Mouse (Mus musculus) embryo, embryonic 11 days (tissue): ENCODE measurements around the gene Bola2.
A peak's percentile ranks its signal among the peaks of the same experiment; 100 is the strongest.
"Not testable (repeated sequence)": the region's sequence is repeated elsewhere in the genome, so short reads cannot be mapped to it uniquely, and the experiment has no call there.

ENCODE experiments used
- DNase-seq: peaks from one replicate; pipeline ENCODE4 v3.0.0-alpha.2; 2015

Gene Bola2

DNA sequence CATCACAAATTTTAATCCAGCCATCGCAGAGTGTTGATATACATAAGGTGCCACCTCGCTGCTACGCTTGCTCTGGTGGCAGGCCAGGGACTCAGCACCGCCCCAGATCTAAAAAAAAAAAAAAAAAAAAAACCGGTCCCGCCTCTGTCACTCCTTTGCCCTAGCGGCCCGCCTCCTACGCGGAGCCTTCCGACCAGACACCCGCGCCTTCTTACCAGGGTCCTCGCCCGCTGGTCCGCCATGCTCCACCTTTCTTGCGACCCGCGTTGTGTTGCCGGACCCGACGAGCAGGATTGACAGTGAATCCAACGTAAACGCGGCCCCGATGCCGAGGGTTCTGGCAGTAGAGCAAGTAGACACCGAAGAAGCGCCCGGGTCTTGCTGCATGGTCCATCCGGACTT lies at the start of gene Bola2:
TSS of gene Bola2 (plus strand) at position 192 of the 402 bp plus-strand sequence.
- DNase-seq, result peak; percentile 79

- DNase-seq, result no peak
Measured at GRCm38 (mm10) chr7:126645708-126646107, 49.5 kb upstream of the Bola2 start.

GRCm38 (mm10) chr7:126648486-126648885 lies 46.7 kb upstream of the Bola2 start:
- DNase-seq, result no peak

DNA sequence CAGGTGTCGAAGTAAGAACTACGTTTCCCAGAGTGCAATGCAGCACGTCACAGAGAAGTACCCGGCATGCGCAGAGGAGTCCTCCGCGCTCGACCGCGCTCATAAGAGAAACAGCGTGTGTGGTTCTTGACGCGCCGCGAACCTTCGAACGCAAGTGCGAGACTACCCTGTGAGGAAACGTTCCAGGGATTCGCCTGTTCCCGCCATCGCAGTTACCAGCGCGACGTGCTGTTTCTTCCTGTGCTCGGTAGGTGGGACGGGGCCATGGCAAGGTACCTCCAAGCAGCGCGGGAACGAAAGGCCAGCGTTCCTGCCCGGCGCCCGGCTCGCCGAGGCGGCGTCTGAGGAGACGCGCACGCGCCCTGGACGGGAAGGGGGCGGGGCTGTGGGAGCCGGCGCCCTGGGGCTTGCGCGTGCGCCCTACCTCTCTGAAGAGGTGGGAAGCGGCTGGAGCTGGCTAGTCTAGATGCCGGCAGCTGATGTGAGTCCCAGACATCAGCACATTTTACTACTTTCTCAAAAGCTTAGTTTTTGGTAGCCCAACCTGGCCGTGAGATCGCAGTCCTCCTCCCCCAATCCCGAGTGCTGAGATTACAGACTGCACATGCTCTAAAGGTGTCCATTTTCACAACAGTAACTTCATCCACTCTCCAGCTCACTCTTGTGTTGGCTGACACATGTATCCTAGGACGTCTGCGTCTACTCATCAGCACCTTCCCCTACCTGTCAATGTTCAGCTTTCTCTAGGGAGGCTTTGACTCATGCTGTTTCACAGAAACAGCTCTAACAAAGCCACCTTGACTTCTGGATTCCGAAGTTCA lies 45.8 kb upstream of the Bola2 start, which contains the start of gene Sgf29:
TSS of gene Sgf29 (plus strand) at position 79 of the 821 bp plus-strand sequence.
- peak; percentile 96 for DNase-seq

- DNase-seq, result no peak
Measured at GRCm38 (mm10) chr7:126650852-126651251, 44.3 kb upstream of the Bola2 start.

- DNase-seq, result no peak
Measured at GRCm38 (mm10) chr7:126653991-126654390, 41.2 kb upstream of the Bola2 start.

DNA sequence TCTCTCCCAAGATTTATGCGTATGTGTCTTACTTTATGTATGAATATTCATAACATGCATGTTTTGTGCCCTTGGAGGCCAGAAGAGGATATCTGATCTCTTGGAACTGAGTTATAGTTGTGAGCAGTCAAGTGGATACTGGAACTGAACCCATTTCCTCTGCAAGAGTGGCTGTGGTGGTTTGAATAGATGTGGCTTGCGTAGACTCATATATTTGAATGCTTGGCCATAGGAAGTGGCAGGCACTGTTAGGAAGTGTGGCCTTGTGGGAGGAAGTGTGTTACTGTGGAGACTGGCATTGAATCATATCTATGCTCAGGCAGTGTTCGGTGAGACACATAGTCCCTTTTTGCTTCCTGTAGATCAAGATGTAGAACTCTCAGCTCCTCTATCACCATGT lies 39.5 kb upstream of the Bola2 start:
- DNase-seq, result no peak

- no peak for DNase-seq
Measured at GRCm38 (mm10) chr7:126657522-126657921, 37.7 kb upstream of the Bola2 start.

DNA sequence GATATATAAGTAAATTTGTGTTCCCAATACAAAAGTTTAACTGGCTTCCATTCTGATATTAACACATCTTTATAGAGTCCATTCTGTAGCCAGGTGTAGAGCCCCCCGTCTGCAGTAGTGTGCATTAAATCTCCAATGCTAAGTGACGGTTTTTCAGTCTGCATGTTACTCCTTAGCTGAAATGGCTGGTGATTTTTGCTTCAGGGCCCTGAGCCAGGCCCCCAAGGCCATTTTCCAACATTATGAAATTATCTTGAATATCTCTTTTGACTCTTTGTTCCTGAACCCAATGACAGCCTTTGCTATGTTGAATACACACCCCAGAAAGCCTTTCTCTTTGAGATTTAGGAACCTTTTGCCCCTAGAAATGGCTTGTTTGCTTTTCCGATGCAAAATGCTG lies 35.4 kb upstream of the Bola2 start:
- no peak for DNase-seq

DNA sequence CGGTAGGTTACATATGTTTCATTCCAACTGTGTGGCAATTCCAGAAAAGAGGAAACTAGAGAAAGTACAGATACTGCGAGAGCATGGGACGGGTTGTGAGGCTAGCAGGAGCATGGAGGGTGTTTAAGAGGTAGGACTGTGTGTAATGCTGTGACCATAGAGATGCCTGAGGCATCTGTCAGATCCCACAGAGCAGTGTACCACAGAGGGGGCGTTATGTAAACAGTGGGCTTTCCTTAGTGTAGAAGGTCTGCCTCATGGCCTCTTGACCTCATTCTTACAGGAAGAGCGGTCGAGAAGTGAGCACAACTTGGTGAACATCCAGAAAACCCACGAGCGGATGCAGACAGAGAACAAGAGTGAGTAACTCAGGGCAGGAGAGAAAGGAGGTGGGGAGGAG lies 31.6 kb upstream of the Bola2 start:
- DNase-seq, result no peak

DNA sequence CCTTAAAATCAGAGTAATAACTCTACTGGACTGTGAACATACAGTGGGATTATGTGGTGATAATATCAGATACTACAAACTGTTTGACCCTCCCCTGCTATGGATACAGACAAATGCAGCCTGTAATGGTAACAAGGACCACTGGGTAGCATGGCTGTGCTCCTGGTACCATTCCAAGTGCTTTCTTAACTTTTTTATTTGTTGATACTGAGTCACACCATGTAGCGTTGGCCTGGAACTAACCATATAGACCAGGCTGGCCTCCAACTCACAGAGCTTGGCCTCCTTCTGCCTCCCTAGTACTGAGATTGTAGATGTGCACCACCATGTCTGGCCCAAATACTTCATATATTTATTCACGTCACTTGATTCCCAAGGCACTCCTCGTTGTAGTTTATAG lies 29.9 kb upstream of the Bola2 start:
- no peak for DNase-seq

DNA sequence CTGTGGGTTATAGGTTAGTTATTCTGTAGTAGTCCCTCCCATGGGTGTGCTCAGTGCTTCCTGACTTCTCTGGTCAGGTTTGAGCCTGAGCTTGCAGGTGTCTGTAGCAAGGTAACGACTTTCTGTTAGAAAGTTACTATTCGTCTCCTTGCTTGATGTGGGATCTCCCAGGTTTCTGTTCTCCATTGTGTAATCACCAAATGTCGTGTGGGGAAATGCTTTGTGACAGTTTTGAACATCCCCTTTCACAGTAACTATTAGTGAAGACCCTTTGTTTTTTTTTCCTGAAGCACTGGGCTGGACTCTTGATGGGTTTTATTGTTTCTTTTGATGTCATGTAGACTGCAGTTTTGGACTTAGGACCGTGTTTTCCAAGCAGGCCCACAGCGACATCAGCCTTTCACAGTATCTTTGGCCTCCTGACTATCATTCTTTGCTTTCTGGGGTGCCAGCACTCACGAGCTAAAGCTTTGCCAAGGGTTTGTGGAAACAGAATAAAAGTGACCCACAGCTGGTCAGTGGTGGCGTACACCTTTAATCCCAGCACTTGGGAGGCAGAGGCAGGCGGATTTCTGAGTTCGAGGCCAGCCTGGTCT lies 27.6 kb upstream of the Bola2 start:
- DNase-seq, result no peak

GRCm38 (mm10) chr7:126668452-126668851 lies 26.7 kb upstream of the Bola2 start:
- no peak for DNase-seq

DNA sequence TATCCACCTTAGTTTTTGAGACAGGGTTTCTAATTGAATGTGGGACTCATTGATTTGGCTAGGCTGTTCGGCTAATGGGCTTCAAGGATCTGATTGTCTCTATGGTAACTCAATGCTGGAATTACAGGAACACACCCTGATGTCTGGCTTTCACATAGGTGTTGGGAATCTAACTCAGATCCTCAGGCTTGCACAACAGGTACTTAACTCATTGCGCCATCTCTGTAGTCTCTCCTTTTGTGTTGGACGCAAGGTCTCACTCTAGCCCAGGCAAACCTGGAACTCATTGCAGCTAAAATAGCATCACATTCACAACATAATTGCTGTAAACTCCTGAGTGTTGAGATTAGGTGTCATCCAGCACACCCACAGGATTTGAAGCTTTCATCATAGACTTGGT lies 25.0 kb upstream of the Bola2 start:
- DNase-seq, result no peak

DNA sequence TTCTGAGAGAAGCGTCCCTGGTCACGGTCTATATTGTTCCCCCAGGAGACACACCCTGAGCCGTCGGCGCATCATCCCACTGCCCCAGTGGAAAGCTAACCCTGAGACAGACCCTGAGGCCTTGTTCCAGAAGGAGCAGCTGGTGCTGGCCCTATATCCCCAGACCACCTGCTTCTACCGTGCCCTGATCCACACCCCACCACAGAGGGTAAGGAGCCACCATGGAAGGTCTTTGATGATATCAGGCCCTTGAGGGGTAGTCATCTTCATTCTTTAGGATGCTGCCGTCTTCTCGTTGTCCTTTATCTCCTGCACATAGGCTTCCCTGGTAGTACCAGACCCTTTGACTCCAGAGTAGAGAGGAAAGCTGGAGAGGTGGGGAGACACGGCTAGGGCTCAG lies 23.1 kb upstream of the Bola2 start:
- DNase-seq, result no peak

DNA sequence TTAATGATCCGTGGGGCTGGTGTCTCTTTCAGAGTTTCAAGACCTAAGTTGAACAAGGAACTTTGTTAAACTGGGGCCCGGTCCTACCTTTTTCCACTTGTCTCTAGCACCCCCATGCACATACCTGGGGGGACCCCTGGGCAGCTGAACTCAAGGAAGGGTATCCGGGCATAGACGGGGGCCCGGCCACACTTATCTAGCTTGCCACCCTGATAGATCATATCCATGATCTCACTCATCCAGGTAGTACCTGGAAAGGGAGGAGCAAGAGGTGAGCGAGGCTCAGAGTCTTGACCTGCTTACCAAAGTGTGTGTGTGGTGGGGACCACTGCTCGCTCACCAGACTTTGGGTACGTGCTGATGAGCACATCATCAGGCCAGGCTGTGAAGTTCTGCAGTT lies 20.1 kb upstream of the Bola2 start:
- no peak for DNase-seq

DNA sequence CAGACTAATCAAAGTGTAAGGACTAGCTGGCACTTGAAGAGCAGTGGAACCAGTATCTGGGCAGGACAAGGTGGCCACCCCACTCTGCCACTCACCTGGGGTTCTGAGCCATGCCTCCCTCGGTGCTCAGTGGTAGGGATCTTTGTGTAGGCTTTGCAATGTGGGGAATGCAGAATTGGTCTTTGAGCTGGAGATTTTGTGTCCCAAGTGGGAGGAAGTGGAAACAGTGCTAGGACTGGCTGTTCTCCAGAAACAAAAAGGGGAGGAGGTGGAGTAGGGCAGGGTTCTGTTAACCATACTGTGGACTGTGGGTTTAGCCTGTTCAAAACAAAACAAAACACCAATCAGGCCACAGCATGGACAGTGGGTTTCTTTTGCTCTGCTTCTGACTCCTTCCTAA lies 19.0 kb upstream of the Bola2 start, which contains the start of gene Sult1a1:
TSS of gene Sult1a1 (minus strand) at position 226 of the 400 bp plus-strand sequence.
- no peak for DNase-seq

DNA sequence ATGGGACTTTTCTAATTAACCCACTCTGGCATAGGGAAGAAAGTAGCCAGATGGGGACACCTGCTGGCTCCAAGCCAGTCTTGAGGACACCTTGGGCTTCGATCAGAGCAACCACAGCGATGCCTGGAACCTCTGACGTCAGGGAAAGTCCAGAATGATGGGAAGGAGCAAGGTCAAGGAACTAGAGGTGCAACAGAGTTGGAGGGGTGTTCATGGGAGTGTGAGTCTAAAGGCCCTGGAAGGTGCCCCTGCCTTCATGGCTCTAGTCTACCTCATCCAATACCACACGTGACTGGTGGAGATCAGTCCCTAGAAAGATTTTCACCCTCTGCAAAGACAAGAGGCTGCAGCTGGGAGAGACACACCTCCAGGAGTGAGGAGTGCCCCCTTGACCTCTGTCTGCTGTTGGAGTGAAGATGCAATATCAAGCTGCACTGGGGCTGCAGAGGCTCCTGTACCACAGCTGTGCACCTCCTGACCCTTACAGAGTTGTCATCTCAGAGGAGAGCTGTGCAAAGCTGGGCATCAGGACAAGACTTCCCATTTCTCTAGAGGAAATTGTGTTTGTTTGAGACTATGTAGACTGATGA lies 18.5 kb upstream of the Bola2 start:
- no peak for DNase-seq

DNA sequence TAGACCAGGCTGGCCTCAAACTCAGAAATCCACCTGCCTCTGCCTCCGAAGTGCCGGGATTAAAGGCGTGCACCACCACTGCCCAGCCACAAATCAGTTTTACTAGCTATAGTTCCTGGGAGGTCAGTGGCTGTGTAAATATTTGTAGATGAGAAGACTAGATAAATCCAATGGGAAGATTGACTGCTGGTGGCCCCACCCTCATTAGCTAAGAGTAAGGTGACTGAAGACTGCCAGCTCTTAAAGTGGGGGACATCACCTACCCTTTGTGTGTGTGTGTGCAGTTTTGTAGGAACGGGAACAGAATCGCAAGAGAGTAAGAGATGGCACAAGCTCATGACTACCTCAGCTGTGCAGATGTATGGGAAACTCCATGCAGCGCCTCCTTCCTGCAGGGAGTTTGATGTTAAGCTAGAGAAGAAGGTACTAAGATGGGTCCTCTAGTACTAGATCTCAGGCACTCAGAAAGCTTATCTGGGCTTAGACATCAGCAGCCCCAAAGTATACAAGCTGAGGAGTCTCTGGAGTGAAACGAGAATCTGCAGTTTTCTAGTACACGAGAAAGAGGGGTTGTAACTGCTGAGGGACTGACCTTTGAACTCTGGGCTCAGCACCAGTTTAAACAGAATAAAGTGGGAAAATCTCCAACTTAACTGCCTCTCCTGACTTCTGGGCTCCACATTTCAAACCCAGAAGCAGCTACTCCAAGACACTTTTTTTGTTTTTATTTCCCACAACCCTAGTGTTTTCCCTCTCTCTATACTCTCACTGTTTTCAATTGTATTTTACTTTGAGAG lies 16.5 kb upstream of the Bola2 start:
- DNase-seq, result no peak

GRCm38 (mm10) chr7:126679683-126680082 lies 15.5 kb upstream of the Bola2 start:
- no peak for DNase-seq

GRCm38 (mm10) chr7:126681221-126681620 lies 14.0 kb upstream of the Bola2 start:
- no peak for DNase-seq

DNA sequence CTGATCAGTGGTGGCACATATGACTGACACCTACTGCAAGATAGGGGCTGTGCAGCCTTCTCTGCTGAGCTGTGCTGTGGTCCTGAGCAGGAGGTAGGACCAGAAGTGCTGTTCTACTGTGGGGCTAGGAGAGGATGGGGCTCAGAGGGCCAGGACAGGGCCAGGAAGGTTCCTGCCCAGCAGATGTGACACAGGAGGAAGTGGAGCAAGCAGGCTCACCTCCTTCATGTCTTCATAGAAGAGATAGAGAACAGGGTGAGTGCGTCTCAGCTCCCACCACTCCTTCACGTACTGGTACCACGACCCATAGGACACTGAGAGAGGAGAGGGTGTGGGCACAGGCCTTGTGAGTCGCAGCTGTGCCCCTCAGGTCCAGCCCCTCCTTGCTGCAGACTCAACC lies 7.0 kb upstream of the Bola2 start:
- not testable (repeated sequence) for DNase-seq

- DNase-seq, result no peak
Measured at GRCm38 (mm10) chr7:126689021-126689420, 6.2 kb upstream of the Bola2 start.
